Mouse (Mus musculus): ENCODE results near the gene Hist1h2ao. TPM values are rescaled to one million over a fixed set of nuclear protein-coding genes. Genes with fewer than 3 reads are reported as not detected.
"Not testable (repeated sequence)": the region's sequence is repeated elsewhere in the genome, so short reads cannot be mapped to it uniquely, and the experiment has no call there.

The Hist1h2ao gene
- polyA plus RNA-seq (2015; fragmentation: Nextera tagmentation; extraction: Ambion mirVana) = 1.7 TPM in 1 of 2 replicates, not detected in the other

DNA sequence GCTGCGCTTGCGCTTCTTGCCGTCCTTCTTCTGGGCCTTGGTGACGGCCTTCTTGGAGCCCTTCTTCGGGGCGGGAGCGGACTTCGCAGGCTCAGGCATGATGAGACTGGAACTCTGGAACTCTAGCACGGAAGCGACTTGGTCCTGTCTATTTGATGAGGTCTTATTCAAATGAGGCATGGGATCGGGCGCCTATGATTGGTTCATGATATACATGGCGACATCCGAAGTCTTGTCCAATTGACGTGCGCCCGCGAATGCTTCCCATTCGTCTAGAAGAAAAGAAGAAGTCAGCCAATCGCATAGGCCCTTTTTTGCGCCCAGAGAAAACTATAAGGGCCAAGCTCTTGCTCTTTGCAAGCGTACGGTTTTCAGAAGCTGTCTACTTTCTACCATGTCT, at the start of gene Hist1h2ao, which contains the start of gene Hist1h2bq:
Hist1h2ao (plus strand) TSS at position 393 of the 400 bp plus-strand sequence.
Hist1h2bq (minus strand) TSS at position 125 of the 400 bp plus-strand sequence.
- peak; percentile 95 for ATAC-seq
- WGBS = no CpG with 5 or more reads among the region's 23 CpGs
- H3K36me3 ChIP-seq; H3K9ac ChIP-seq; H3K4me1 ChIP-seq (replicated peaks); H3K27me3 ChIP-seq (replicated peaks); H3K4me2 ChIP-seq (replicated peaks); H3K4me3 ChIP-seq (replicated peaks); H3K27ac ChIP-seq; H3K9me3 ChIP-seq: not testable (repeated sequence)

DNA sequence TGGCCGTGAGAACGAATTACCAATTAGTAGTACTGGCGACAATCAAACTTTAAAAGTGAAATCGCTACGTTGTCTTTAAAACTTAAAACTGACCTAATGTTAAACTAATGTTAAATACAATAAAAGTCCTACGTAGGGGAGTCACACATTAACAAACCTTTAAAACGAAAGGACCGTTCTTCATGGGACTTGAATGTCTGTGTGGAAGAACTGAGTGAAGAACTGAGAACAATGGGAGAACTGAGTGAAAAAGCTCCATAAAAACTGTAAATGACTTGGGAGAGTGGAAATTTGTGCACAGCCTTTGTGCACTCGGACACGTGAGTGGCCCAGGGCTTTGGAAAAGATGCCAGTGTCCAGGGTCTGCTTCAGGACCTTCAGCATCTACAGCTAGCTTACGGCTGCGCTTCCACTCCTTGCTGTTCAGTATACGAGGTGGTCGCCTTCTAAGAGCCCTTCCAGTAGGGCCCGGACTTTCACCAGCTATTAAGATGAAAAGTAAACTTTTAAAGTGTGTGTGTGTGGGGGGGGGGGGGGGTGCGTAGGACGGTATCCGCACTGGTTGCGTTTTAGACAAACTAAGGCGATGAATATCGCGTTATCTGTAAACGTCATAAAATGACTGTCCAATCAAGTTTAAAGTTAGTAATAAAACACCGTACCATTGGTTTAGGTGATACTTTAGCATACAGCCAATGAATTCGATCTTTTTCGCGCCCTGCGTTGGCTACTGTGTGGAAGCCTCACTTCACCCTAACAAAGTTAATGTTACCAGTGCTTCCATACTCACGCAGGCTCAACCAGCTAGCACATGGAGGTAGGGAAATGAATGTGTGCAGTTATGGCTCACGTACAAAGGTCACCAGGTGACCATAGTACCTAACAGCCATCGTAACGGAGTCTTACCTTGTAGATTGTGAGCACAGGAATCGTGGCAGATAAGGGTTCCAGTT, 31.2 kb upstream of the Hist1h2ao start:
- Histone ChIP-seq H3K9ac (peak overlapping the region; percentile 83), H3K4me3 (replicated peaks) (peak overlapping the region; percentile 58), H3K9me3 (no peaks in the 10 kb centered on the region), H3K27ac (peak overlapping the region; percentile 95), H3K4me2 (replicated peaks) (peak overlapping the region; percentile 94), H3K4me1 (replicated peaks) (peaks cover 6% of the 10 kb centered on the region), H3K27me3 (replicated peaks) (no peaks in the 10 kb centered on the region), H3K36me3 (no peaks in the 10 kb centered on the region)
- ATAC-seq = peak; percentile 87
- WGBS = 3% methylated on average over 33 of the region's 33 CpGs

DNA sequence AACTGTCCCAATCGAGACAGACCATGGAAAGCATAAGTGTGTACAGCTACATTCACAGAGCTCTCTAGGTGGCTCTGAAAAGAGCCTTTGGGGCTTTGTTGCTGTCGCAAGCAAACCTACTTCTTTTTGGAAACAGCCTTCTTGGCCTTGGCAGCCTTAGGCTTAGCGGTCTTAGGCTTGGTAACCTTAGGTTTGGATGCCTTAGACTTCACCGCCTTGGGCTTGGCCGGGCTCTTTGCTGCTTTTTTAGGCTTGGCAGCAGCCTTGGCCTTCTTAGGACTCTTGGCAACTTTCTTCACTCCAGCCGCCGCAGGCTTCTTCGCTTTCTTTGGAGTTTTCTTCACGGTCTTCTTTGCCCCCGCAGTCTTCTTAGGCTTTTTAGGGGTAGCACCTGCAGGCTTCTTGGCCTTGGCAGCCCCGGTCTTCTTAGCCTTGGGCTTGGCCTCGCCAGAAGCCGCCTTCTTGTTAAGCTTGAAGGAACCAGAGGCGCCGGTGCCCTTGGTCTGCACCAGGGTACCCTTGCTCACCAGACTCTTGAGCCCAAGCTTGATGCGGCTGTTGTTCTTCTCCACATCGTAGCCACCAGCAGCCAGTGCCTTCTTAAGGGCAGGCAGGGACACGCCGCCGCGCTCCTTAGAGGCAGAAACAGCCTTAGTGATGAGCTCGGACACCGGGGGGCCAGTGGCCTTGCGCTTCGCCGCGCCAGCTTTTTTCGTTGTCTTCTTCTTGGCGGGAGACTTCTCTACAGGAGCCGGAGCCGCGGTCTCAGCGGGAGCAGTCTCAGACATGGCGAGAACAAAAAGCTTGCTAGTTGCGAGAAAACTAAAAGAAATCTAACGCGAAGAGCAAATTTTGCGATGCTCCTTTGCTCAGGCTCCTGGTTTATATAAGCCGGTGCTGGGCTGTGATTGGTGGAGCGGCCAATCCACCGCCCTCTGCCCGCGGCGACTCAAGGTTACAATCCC, 30.2 kb upstream of the Hist1h2ao start, which contains the start of gene Hist1h1b:
Hist1h1b (minus strand) TSS at position 859 of the 965 bp plus-strand sequence.
- H3K27ac ChIP-seq = peak within 1 kb of the TSS; percentile 95
- WGBS = 1% methylated on average over 44 of the region's 44 CpGs
- H3K36me3 ChIP-seq = no peaks in the 10 kb centered on the region
- peak within 1 kb of the TSS; percentile 58 for H3K4me3 ChIP-seq (replicated peaks)
- H3K9ac ChIP-seq = peak within 1 kb of the TSS; percentile 83
- no peaks in the 10 kb centered on the region for H3K9me3 ChIP-seq
- H3K4me1 ChIP-seq (replicated peaks) = peaks cover 11% of the 10 kb centered on the region
- H3K27me3 ChIP-seq (replicated peaks) = no peaks in the 10 kb centered on the region
- peak within 1 kb of the TSS; percentile 94 for H3K4me2 ChIP-seq (replicated peaks)
- peak; percentile 63 for ATAC-seq

DNA sequence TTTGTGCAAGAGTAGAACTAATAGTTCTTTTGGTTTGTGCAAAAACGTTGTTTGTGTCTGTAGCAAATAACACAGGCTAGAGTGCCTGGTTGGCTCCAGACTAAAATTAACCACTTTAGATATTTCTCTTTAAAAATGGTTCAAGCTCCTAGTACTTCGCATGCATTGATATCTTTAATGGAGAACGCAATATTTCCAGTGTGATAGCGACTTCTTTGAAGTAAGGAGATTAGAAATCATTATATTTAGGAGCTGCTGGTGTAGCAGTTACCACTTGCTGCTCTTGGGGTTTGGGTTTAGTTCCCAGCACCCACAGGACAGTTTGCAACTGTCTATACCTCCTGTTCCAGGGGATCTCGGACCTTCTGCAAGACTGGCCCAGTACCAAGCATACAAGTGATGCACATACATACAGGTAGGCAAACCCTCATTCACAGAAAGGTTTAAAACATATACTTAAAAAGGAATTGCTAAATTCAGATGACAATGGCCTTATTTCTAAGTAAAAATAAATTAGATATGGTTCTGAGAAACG, 29.2 kb upstream of the Hist1h2ao start:
- Histone ChIP-seq H3K27ac (peak overlapping the region; percentile 95), H3K4me3 (replicated peaks) (no peak overlapping the region), H3K4me2 (replicated peaks) (peak overlapping the region; percentile 94), H3K9ac (peak overlapping the region; percentile 83; the same call in 1 of the 2 replicates), H3K9me3 (no peaks in the 10 kb centered on the region), H3K27me3 (replicated peaks) (no peaks in the 10 kb centered on the region), H3K4me1 (replicated peaks) (peaks cover 18% of the 10 kb centered on the region), H3K36me3 (no peaks in the 10 kb centered on the region)
- WGBS = 44% methylated on average over 6 of the region's 6 CpGs
- ATAC-seq = no peak

DNA sequence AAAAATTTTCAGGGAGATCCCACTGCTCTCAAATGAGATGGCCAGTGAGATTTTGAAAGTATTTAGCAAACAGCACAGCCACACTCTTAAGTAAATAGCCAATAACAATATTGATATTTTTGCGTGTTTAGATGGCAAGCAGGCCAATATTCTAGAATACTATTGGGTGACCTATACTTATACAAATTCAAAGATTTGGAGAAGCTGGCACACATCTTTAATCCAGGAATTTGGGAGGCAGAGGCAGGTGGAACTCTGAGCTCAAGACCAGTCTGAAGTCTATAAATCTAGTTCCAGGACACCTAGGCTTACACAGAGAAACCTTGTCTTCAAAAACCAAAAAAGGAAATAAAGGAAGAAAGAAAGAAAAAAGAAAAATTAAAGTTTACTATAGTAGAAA, 28.6 kb upstream of the Hist1h2ao start:
- Histone ChIP-seq H3K27ac (no peak overlapping the region), H3K9ac (no peak overlapping the region), H3K4me1 (replicated peaks) (peaks cover 19% of the 10 kb centered on the region), H3K4me2 (replicated peaks) (no peak overlapping the region), H3K27me3 (replicated peaks) (no peaks in the 10 kb centered on the region), H3K4me3 (replicated peaks) (no peak overlapping the region), H3K36me3 (no peaks in the 10 kb centered on the region), H3K9me3 (no peaks in the 10 kb centered on the region)
- 90% methylated on average over 1 of the region's 1 CpGs for WGBS
- ATAC-seq = no peak

DNA sequence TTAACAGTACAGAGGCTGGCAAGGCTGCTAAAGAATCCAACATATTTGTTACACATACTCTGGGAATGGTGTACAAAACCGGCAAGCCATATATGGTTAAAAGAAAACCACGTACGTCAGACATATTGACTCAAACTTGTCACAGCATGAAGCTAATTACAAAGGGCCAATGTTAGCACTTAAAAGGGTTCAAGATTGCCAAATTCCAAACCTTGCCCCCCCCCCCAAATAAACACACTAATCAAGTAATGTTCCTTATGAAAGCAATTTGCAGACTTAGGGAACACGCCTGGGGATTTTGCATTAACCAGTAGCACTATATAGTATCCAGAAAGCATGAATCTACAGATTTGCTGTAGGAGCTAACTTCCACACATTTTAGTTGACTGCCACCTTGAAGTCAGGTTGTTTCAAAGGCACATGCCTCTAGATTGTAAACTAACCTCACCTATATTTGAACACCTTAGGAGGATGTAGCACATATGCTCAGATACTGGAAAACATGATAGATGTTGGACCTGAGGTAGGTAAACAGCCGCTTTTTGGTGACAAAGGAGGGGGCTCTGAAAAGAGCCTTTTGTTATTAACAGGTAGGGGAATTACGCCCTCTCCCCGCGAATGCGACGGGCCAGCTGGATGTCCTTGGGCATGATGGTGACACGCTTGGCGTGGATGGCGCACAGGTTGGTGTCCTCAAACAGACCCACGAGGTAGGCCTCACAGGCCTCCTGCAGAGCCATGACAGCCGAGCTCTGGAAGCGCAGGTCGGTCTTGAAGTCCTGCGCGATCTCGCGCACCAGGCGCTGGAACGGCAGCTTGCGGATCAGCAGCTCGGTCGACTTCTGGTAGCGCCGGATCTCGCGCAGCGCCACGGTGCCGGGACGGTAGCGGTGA, 27.7 kb upstream of the Hist1h2ao start:
- H3K4me1 ChIP-seq (replicated peaks) = peaks cover 19% of the 10 kb centered on the region
- H3K9ac ChIP-seq = peak overlapping the region; percentile 47
- H3K36me3 ChIP-seq; H3K27me3 ChIP-seq (replicated peaks); ATAC-seq; H3K9me3 ChIP-seq: not testable (repeated sequence)
- H3K4me3 ChIP-seq (replicated peaks) = peak overlapping the region; percentile 39
- H3K27ac ChIP-seq = peak overlapping the region; percentile 81
- under 1% methylated on average over 14 of the region's 35 CpGs for WGBS
- H3K4me2 ChIP-seq (replicated peaks) = peak overlapping the region; percentile 62

DNA sequence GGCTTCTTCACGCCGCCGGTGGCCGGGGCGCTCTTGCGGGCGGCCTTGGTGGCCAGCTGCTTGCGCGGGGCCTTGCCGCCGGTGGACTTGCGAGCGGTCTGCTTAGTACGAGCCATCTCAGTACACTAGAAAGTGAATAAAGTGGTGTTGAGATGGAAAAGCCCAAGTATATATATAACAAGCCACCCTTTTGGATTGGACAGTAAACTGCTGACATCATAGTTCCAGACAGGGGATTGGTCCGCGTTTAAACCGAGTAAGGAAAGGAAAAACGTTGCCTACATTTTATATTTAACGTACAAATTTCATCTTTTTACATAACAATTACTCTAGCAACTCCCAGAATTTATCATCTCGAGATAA, 27.0 kb upstream of the Hist1h2ao start, which contains the start of gene Hist1h3i:
Hist1h3i (minus strand) TSS at position 116 of the 363 bp plus-strand sequence.
- Histone ChIP-seq H3K4me2 (replicated peaks) (peak within 1 kb of the TSS; percentile 62), H3K27me3 (replicated peaks) (no peaks in the 10 kb centered on the region), H3K9me3 (no peaks in the 10 kb centered on the region), H3K27ac (peak within 1 kb of the TSS; percentile 86), H3K9ac (peak within 1 kb of the TSS; percentile 47), H3K4me3 (replicated peaks) (peak within 1 kb of the TSS; percentile 39), H3K36me3 (no peaks in the 10 kb centered on the region), H3K4me1 (replicated peaks) (peaks cover 19% of the 10 kb centered on the region)
- peak; percentile 63 for ATAC-seq
- WGBS = under 1% methylated on average over 18 of the region's 20 CpGs

DNA sequence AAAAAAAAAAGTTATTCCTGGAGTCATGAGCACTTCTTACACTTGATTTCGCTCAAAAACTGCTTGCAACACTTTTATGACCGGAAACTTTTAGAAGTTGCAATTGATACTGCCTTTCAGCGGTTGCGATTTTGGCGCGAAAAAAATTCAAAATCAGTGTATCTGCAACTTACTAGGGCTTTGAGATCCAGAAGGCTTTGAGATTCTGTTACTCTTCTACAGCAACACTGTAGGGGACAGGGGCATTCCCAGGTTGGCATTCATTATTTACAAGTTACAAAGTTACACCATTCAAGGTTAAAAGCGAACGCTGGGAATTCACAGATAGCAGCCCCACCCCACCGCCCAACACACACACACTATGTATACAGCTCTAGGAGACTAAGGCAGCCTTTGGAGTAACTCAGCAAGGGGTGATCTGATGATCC, 26.5 kb upstream of the Hist1h2ao start:
- H3K9ac ChIP-seq = peak overlapping the region; percentile 37; the same call in 1 of the 2 replicates
- no peaks in the 10 kb centered on the region for H3K36me3 ChIP-seq
- peak overlapping the region; percentile 86 for H3K27ac ChIP-seq
- H3K4me3 ChIP-seq (replicated peaks) = peak overlapping the region; percentile 39
- no peak for ATAC-seq
- H3K9me3 ChIP-seq = no peaks in the 10 kb centered on the region
- 2% methylated on average over 9 of the region's 9 CpGs for whole genome bisulfite sequencing
- H3K4me2 ChIP-seq (replicated peaks) = peak overlapping the region; percentile 62
- no peaks in the 10 kb centered on the region for H3K27me3 ChIP-seq (replicated peaks)
- H3K4me1 ChIP-seq (replicated peaks) = peaks cover 19% of the 10 kb centered on the region

DNA sequence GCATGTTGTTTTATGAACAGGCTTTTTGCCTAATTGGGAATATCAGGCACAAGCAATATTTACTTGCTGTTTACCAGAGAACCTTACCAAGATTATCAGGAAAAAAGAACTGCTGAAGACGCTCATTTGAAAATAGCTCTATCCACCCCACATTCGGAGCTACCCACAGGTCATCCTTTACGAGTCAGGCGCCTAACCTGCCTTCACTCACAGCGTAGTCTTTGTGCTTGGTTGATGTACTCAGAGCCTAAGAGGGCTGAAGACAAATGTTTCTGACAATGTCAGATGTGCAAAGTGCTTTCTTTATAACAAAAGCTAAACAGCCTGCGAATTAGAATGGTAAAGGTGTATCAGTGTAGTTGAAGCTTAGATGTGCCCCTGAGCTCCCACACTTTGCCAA, 26.0 kb upstream of the Hist1h2ao start:
- peaks cover 19% of the 10 kb centered on the region for H3K4me1 ChIP-seq (replicated peaks)
- no peaks in the 10 kb centered on the region for H3K9me3 ChIP-seq
- peak overlapping the region; percentile 62 for H3K4me2 ChIP-seq (replicated peaks)
- H3K27ac ChIP-seq = peak overlapping the region; percentile 86
- WGBS = 38% methylated on average over 6 of the region's 6 CpGs
- H3K27me3 ChIP-seq (replicated peaks) = no peaks in the 10 kb centered on the region
- peak overlapping the region; percentile 37; the same call in 1 of the 2 replicates for H3K9ac ChIP-seq
- H3K36me3 ChIP-seq = no peaks in the 10 kb centered on the region
- ATAC-seq = no peak
- H3K4me3 ChIP-seq (replicated peaks) = peak overlapping the region; percentile 39; the same call in 1 of the 2 replicates

DNA sequence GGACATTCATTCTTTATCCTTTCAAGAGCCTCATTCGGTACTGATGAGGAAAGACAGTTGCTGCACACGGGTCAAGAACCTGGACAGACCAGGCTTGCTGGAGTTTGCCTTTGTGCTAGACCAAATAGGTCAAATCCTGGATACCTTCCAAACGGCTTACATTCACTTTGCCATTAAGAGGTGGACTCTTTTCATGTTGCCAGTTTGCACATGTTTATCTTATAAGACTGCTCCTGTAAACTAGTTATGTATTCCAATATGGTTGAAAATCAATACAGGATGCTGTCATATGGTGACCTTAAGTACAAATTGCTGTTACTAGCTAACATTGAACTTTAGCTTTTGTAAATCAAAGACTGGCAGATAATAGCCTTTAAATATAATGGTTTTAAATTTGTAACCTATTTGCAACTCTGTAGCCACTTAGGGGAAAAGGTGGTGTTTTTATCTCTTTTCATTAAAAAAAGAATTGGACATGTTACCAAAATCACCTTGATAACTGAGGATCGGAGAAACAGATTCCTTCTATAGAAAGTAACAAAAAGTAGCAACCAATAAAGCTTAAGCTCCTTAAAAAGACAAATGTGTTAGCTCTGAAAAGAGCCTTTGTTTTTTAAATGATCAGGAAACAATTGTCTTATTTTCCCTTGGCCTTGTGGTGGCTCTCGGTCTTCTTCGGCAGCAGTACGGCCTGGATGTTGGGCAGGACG, 23.9 kb upstream of the Hist1h2ao start:
- H3K27me3 ChIP-seq (replicated peaks) = no peaks in the 10 kb centered on the region
- H3K36me3 ChIP-seq = no peaks in the 10 kb centered on the region
- peak overlapping the region; percentile 84 for H3K27ac ChIP-seq
- H3K9me3 ChIP-seq = no peaks in the 10 kb centered on the region
- peak overlapping the region; percentile 41 for H3K9ac ChIP-seq
- H3K4me1 ChIP-seq (replicated peaks) = peaks cover 23% of the 10 kb centered on the region
- ATAC-seq = no peak
- peak overlapping the region; percentile 60 for H3K4me2 ChIP-seq (replicated peaks)
- WGBS = 8% methylated on average over 8 of the region's 8 CpGs
- H3K4me3 ChIP-seq (replicated peaks) = peak overlapping the region; percentile 34
